Mouse (Mus musculus): ENCODE results near the gene Dohh. TPM values are rescaled to one million over a fixed set of nuclear protein-coding genes. Genes with fewer than 3 reads are reported as not detected.

Gene Dohh
- polyA plus RNA-seq, 1 experiment from 2014 or later, result 79.8 TPM

DNA sequence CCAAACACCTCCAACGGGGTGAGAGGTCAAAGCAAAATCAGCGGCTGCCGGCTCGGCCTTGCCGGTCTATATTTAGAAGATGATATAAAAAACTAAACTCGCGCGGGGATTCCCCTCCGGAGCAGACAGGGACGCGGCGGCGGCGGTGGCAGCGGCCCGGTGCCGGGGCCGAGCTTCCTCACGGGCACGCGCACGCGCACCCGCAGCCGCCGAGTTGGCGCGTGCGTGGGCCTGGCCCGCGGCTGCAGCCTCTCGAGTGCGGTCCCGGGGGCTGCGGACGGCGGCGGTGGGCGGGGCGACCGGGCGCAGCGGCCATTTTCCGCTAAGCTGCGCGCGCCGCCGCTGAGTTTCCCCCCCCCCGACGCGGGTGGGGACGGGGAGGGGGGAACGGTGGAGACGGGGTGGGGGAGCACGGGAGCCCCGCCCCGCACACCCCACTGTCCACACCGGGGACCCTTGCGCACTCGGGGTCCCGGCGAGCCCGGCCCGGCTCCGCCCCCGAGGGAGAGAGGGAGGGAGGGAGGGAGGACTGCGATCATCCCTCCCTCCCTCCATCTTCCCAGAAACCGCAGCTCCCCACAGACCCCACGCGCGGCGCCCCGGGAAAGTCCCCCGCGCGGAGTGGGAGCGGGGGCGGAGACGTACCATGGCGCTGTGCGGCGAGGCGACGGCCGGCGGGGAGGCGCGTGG is 46.1 kb downstream of the Dohh start:
- WGBS, result 0% methylated on average over 53 of the region's 89 CpGs
- Histone ChIP-seq H3K27me3 (no peaks in the 10 kb centered on the region), H3K4me2 (peak overlapping the region; percentile 94), H3K4me3 (peak overlapping the region; percentile 76), H3K9me3 (no peaks in the 10 kb centered on the region), H3K36me3 (no peaks in the 10 kb centered on the region), H3K4me1 (peaks cover 60% of the 10 kb centered on the region), H3K27ac (peak overlapping the region; percentile 93), H3K9ac (peak overlapping the region; percentile 68)
- peak; percentile 9; the same call in 1 of the 2 replicates for ATAC-seq (ENCODE audit: insufficient number of reproducible peaks, low FRiP score, low TSS enrichment, low read depth)

DNA sequence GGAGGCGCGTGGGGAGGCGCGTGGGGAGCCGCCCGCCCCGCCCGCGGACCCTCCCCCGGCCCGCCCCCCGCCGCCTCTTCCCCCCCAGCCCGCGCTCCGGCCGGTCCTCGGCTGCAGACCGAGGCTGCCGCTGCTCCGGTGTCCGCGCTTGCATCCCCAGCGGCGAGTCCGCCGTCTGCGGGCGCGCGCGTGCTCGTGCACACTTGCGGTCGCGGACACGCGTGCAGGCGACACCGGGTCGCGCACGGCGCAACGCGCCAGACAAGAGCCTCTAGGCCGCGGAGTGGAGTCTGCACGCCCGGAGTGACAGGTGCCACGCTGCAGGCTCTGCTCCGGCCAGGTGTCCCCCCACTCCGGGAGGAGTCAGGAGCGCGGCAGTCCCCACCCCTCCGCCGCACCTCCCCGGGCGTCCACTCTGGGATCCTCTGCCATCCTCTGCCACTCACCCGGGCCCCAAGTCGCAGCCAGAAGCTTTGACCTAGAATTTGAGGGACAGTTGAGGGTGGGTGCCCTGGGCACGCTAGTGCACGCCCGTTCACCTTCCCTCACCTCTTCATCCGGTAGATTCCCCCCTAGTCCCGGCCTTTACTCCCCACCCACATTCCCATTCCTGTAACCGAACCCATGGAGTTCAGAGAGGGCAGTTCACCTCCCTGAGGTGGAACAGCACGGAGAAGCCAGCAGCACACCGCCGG is 46.8 kb downstream of the Dohh start:
- H3K27ac ChIP-seq, result peak overlapping the region; percentile 93
- WGBS, result 1% methylated on average over 34 of the region's 70 CpGs

DNA sequence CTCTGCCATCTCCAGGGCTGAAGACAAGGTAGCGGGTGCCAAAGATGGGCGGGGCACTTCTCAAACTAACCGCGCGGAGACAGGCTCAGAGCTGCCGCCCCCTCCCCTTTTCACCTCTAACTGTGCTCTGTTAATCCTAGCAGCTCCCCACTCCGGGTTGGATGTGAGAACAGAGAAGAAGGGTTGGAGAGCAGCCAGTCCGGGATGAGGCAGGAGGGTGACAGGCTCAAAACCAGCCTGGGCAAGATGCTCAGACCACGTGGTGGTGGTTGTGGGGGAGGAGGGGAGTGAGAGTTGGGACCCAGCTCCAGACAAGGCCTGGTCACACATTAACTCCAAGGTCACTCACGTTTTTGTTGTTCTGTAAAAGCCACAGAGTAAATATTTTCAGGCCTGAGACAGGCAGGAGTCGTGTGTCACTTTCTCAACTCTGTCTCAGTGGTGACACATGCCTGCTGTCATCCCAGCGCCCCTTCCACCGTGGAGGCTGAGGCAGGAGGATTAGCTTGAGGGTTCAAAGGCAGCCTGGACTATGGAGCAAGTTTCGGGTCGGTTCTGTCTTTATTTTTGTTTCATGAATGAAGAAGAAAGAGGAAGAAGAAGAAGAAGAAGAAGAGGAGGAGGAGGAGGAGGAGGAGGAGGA is 47.4 kb downstream of the Dohh start:
- peak overlapping the region; percentile 93; the same call in 1 of the 2 replicates for H3K27ac ChIP-seq
- no peaks in the 10 kb centered on the region for H3K9me3 ChIP-seq
- WGBS, result 24% methylated on average over 15 of the region's 15 CpGs
- H3K4me3 ChIP-seq, result peak overlapping the region; percentile 76
- peak overlapping the region; percentile 94 for H3K4me2 ChIP-seq
- H3K9ac ChIP-seq, result no peak overlapping the region
- H3K36me3 ChIP-seq, result no peaks in the 10 kb centered on the region
- ATAC-seq (ENCODE audit: insufficient number of reproducible peaks, low FRiP score, low TSS enrichment, low read depth), result no peak
- H3K27me3 ChIP-seq, result no peaks in the 10 kb centered on the region
- peaks cover 56% of the 10 kb centered on the region for H3K4me1 ChIP-seq

More for the DNA sequence above, 46.8 kb downstream of the Dohh start:
- no peaks in the 10 kb centered on the region for H3K36me3 ChIP-seq
- peak overlapping the region; percentile 76 for H3K4me3 ChIP-seq
- peaks cover 57% of the 10 kb centered on the region for H3K4me1 ChIP-seq
- peak overlapping the region; percentile 94 for H3K4me2 ChIP-seq
- H3K9ac ChIP-seq, result peak overlapping the region; percentile 68
- H3K9me3 ChIP-seq, result no peaks in the 10 kb centered on the region
- H3K27me3 ChIP-seq, result no peaks in the 10 kb centered on the region
- no peak; the same call in 1 of the 2 replicates for ATAC-seq (ENCODE audit: insufficient number of reproducible peaks, low FRiP score, low TSS enrichment, low read depth)

DNA sequence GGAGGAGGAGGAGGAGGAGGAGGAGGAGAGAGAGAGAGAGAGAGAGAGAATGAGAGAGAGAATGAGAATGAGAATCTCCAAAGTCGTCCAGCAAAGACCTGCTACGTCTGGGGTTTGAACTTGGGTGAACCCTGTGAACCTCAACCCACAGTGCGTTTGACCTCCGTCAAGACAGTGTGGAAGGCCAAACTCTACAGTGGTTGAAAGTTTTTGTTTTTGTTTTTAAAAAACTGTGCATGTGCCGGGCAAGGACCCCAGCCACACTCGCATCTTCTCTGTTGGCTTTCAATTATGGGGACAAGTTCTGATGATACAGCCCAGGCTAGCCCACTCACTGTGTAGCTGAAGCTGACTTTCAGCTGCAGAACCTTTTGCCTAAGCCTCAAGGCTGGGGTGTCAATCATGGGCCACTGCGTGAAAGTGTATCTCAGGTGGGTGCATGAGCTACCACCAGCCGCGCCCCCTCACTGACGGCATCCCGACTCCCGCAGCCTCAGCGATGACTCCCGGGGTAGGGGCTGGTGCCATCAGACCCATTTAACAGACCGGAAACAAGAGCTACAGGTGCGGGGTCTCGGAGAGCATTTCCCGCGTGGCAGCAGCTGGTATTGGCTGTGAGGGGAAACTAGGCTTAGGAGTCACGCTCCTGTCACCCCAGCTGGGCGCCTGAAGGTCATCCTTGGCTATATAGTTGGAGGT is 48.1 kb downstream of the Dohh start:
- Histone ChIP-seq H3K4me1 (peaks cover 53% of the 10 kb centered on the region), H3K27ac (no peak overlapping the region), H3K9ac (no peak overlapping the region), H3K4me3 (no peak overlapping the region), H3K9me3 (no peaks in the 10 kb centered on the region), H3K4me2 (peak overlapping the region; percentile 54), H3K27me3 (no peaks in the 10 kb centered on the region), H3K36me3 (no peaks in the 10 kb centered on the region)
- no peak for ATAC-seq (ENCODE audit: insufficient number of reproducible peaks, low FRiP score, low TSS enrichment, low read depth)
- 64% methylated on average over 21 of the region's 21 CpGs for WGBS

DNA sequence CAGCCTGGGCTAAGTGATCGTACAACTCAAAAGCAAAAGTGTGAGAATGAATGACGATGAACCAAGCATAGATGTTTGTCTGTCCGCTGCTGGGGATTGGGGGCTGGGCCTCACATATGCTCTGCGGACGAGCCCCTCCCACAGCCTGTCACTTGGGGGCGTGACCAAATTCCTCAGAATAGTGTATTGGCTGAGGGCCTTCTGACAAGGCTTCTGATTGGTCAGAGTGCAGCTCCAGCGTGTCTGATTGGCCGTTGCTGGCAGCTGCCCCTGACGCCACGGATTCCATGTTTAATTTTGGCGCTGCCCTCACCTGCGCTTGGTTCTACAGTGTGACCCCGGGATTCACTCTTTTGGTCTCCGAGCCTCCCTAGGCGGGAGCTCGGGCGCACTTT is 48.6 kb downstream of the Dohh start:
- Histone ChIP-seq H3K4me2 (peak overlapping the region; percentile 54), H3K36me3 (no peaks in the 10 kb centered on the region), H3K4me1 (peaks cover 51% of the 10 kb centered on the region), H3K9me3 (no peaks in the 10 kb centered on the region), H3K27ac (no peak overlapping the region), H3K27me3 (no peaks in the 10 kb centered on the region), H3K9ac (no peak overlapping the region), H3K4me3 (peak overlapping the region; percentile 28)
- WGBS, result 6% methylated on average over 17 of the region's 17 CpGs
- ATAC-seq (ENCODE audit: insufficient number of reproducible peaks, low FRiP score, low TSS enrichment, low read depth), result peak; percentile 77

DNA sequence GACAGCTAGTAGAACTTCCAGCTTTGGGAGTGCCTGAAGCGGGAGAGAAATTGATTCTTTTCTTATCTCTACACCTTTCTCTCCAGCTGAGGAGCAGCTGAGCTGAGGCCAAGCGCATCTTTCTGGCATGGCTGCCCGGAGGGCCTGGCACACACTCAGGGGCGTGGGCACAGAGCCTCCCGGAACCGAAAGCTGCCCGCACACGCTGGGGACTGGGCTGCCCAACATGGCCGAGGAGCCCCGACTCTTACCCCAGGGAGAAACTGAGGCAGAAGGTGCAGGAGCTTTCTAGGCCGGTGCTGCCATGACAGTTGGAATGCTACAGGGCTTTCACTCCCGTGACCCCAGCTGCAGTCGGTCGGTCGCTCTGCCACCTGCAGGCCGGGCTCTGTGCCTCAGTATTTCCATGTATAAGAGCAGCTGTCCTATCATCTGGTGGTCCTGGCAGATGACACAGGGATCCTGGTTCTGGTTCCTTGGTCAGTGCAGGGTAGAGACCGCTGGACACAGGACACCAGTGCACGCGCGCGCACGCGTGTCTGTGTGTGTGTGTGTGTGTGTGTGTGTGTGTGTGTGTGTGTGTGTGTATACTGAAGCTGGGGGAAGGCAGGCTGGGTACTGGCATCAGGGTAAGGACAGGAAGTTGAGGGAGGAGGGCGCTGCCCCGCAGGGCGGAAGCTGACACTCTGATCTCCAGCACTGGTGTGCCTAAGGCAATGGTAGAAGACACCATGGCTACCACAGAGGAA is 49.5 kb downstream of the Dohh start:
- Histone ChIP-seq H3K9me3 (no peaks in the 10 kb centered on the region), H3K27me3 (no peaks in the 10 kb centered on the region), H3K4me1 (peaks cover 51% of the 10 kb centered on the region), H3K4me2 (no peak overlapping the region), H3K27ac (no peak overlapping the region), H3K4me3 (no peak overlapping the region), H3K9ac (no peak overlapping the region), H3K36me3 (no peaks in the 10 kb centered on the region)
- WGBS, result 78% methylated on average over 26 of the region's 26 CpGs
- no peak for ATAC-seq (ENCODE audit: insufficient number of reproducible peaks, low FRiP score, low TSS enrichment, low read depth)

DNA sequence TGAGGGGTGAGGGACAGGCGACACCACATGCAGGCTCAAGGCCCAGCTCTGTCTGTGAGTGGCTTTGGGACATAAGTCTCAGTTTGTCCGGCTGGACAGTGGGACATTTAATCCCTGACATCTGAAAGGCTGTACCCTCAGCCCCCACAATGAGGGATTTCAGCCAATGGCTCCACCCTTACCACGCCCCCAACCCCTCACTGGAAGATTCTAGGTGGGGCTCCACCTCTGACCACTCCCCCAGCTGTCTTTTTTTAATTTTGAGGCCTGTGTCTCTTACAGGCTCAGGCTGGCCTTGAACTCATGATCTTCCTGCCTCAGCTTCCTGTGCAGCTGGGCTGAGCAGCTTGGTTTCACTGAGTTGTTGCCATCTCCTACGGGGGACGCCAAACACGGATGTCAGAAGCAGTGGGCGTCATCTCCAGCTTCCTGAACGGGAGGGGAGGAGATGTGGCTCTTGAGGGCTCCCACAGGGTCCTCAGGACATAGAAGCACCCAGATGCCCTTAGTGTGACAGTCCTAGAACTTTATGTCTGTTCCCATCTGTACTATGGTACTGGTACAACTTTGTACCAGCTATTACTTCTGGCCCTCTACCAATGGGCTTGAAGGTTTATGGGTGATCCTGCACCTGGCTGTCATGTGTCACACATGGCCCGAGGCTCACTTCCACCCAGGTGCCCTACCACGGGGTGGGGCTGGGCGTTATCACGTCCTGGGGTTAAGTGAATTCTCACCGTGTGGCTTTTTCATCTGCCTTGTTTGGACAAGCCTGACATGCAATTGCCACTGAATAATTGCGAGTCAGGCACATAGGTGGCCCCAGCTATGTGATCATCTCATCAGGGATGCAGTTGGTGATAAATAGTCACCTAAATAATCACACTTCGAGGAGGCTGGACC is 50.4 kb downstream of the Dohh start:
- WGBS, result 54% methylated on average over 15 of the region's 15 CpGs
- no peak for ATAC-seq (ENCODE audit: insufficient number of reproducible peaks, low FRiP score, low TSS enrichment, low read depth)

DNA sequence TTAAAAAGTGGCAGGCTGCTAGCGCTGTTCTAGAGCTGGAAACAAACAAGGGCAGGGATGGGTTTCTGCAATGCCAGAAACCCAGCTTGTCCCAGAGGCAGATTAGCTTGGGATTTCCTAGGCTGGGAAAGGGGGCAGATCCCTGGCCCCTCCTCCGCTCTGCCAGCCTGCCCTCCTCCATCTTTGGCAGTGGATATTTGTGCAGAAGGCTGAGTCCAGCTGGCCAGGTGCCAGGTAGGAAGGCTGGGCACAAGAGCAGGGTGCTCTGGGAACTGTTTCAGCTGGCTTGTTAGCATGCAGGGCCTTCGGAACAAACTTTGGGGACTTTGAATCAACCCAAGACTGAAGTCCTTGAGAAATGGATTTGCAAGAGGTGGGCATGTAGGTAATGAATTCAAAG is 51.2 kb downstream of the Dohh start:
- H3K36me3 ChIP-seq, result no peaks in the 10 kb centered on the region
- H3K9me3 ChIP-seq, result no peaks in the 10 kb centered on the region
- H3K4me2 ChIP-seq, result no peak overlapping the region
- no peaks in the 10 kb centered on the region for H3K27me3 ChIP-seq
- H3K9ac ChIP-seq, result no peak overlapping the region
- no peak overlapping the region for H3K4me3 ChIP-seq
- ATAC-seq (ENCODE audit: insufficient number of reproducible peaks, low FRiP score, low TSS enrichment, low read depth), result no peak
- WGBS, result 63% methylated on average over 3 of the region's 3 CpGs
- H3K27ac ChIP-seq, result no peak overlapping the region
- H3K4me1 ChIP-seq, result peaks cover 39% of the 10 kb centered on the region

More for the DNA sequence above, 50.4 kb downstream of the Dohh start:
- Histone ChIP-seq H3K36me3 (no peaks in the 10 kb centered on the region), H3K27me3 (no peaks in the 10 kb centered on the region), H3K9ac (no peak overlapping the region), H3K4me2 (no peak overlapping the region), H3K4me1 (peaks cover 43% of the 10 kb centered on the region), H3K9me3 (no peaks in the 10 kb centered on the region), H3K4me3 (no peak overlapping the region), H3K27ac (no peak overlapping the region)

Data from limb, embryonic 15.5 days (tissue).